Mouse (Mus musculus): ENCODE results near the gene Atpif1.

DNA sequence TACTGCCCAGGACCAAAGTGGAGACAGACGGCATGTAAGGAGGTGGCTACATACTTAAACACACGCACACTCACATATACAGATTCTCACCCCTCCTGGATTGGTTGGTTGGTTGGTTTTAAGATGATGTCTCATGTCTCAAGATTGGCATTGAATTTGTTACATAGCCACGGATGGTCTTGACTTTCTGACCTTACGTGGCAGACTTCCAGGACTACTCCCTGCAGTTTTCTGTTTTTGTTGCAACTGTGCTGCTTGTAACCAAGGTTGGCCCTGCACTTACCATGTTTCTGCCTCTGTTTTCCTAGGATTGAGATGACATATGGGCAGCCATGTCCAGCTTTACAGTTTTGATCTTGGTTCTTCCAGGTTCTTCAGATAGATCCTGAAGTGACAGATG lies 8.0 kb upstream of the Atpif1 start:
- no peak for TF ChIP-seq CTCF (conservative IDR thresholded peaks at IDR 0.05; ENCODE audit: low read length)
- no peak for TF ChIP-seq NANOG (IDR thresholded peaks at IDR 0.05; ENCODE audit: borderline replicate concordance, low read length)
- TF ChIP-seq POU5F1 (IDR thresholded peaks at IDR 0.05; ENCODE audit: borderline replicate concordance, low read length): no peak

Data from E14TG2a.4 (cell line).